Mouse (Mus musculus): ENCODE results near the gene Gga1. TPM values are rescaled to one million over a fixed set of nuclear protein-coding genes. Genes with fewer than 3 reads are reported as not detected.

Gene Gga1
- polyA plus RNA-seq, 1 experiment from 2014 or later = 44.8 TPM

DNA sequence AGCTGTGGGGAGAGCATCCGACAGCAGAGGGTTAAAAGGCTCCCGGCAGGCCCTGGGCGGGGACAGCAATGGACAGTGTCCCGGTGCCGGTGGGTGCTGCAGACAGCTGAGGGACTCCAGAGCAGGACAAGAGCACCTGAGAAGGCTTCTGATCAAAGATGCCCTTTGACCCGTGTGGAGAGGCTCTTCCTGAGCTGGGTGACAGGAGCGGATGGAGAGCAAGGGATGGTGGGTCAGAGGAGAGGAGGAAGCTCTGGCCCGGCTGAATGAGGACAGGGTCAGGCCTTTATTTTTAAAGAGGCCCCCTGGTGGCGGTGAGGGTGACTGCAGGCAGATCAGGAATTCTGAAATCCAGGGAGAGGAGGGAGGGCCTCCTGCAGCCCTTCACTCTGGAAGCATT is 65.7 kb downstream of the Gga1 start:
- WGBS = 0% methylated on average over 9 of the region's 9 CpGs

More for the DNA sequence above, 65.7 kb downstream of the Gga1 start:
- Histone ChIP-seq H3K4me3 (ENCODE audit: low read length) (peak overlapping the region; percentile 39), H3K27ac (ENCODE audit: low read depth, low read length) (0 out of 2 replicates have a peak overlapping the region, but pooled peaks have one; percentile 24), H3K27me3 (ENCODE audit: control insufficient read depth, insufficient read depth, low read length) (no peaks in the 10 kb centered on the region), H3K4me1 (ENCODE audit: control insufficient read depth, insufficient read depth, low read length) (peaks cover 5% of the 10 kb centered on the region; the same call in 1 of the 2 replicates), H3K9ac (ENCODE audit: low read depth, low read length) (peak overlapping the region; percentile 55; the same call in 1 of the 2 replicates), H3K4me2 (replicated peaks; ENCODE audit: low read depth, low read length) (peak overlapping the region; percentile 61), H3K36me3 (ENCODE audit: control insufficient read depth, insufficient read depth, low read length) (peaks cover 36% of the 10 kb centered on the region), H3K9me3 (ENCODE audit: control insufficient read depth, low read length) (no peaks in the 10 kb centered on the region)
- ATAC-seq (ENCODE audit: low FRiP score, low TSS enrichment) = peak; percentile 73

Small RNAs within 50 kb of the gene (microRNA-seq; reads per million reads assigned to microRNA genes)
- gene Mir6955 = 0.84 reads per million

Other genes with a start within 250 kb of the Gga1 start
- 0.03 TPM in 2 replicates for gene Elfn2, start 158.4 kb upstream of the Gga1 start, polyA plus RNA-seq (2014; fragmentation: Nextera tagmentation; extraction: Ambion mirVana)
- 12.4 and 15.4 TPM in 2 replicates for gene Mfng, start 103.7 kb upstream of the Gga1 start, polyA plus RNA-seq (2014; fragmentation: Nextera tagmentation; extraction: Ambion mirVana)
- 6.1 and 10.2 TPM in 2 replicates for gene Card10, start 74.1 kb upstream of the Gga1 start, polyA plus RNA-seq (2014; fragmentation: Nextera tagmentation; extraction: Ambion mirVana)
- 28.4 and 37.9 TPM in 2 replicates for gene Cdc42ep1, start 34.6 kb upstream of the Gga1 start, polyA plus RNA-seq (2014; fragmentation: Nextera tagmentation; extraction: Ambion mirVana)
- 0.53 and 1.6 TPM in 2 replicates for gene Lgals2, start 21.7 kb upstream of the Gga1 start, polyA plus RNA-seq (2014; fragmentation: Nextera tagmentation; extraction: Ambion mirVana)
- gene Gm49510, start 22.5 kb downstream of the Gga1 start, polyA plus RNA-seq (2014; fragmentation: Nextera tagmentation; extraction: Ambion mirVana) = 0.19 and 0.59 TPM in 2 replicates
- gene Sh3bp1, start 22.6 kb downstream of the Gga1 start, polyA plus RNA-seq (2014; fragmentation: Nextera tagmentation; extraction: Ambion mirVana) = 32.7 and 38.5 TPM in 2 replicates
- 20.5 and 25.8 TPM in 2 replicates for gene Pdxp, start 36.7 kb downstream of the Gga1 start, polyA plus RNA-seq (2014; fragmentation: Nextera tagmentation; extraction: Ambion mirVana)
- 584 and 814 TPM in 2 replicates for gene Lgals1, start 49.5 kb downstream of the Gga1 start, polyA plus RNA-seq (2014; fragmentation: Nextera tagmentation; extraction: Ambion mirVana)
- 55.8 and 64.6 TPM in 2 replicates for gene Nol12, start 57.7 kb downstream of the Gga1 start, polyA plus RNA-seq (2014; fragmentation: Nextera tagmentation; extraction: Ambion mirVana)
- 50.6 and 54.9 TPM in 2 replicates for gene Triobp, start 70.5 kb downstream of the Gga1 start, polyA plus RNA-seq (2014; fragmentation: Nextera tagmentation; extraction: Ambion mirVana)
- gene H1f0, start 151.3 kb downstream of the Gga1 start, polyA plus RNA-seq (2014; fragmentation: Nextera tagmentation; extraction: Ambion mirVana) = 137 and 306 TPM in 2 replicates
- 0.28 TPM in 1 of 2 replicates, not detected in the other for gene Galr3, start 164.7 kb downstream of the Gga1 start, polyA plus RNA-seq (2014; fragmentation: Nextera tagmentation; extraction: Ambion mirVana)
- gene Ankrd54, start 185.7 kb downstream of the Gga1 start, polyA plus RNA-seq (2014; fragmentation: Nextera tagmentation; extraction: Ambion mirVana) = 48.6 and 54.2 TPM in 2 replicates
- 207 and 265 TPM in 2 replicates for gene Eif3l, start 198.0 kb downstream of the Gga1 start, polyA plus RNA-seq (2014; fragmentation: Nextera tagmentation; extraction: Ambion mirVana)
- gene Micall1, start 231.7 kb downstream of the Gga1 start, polyA plus RNA-seq (2014; fragmentation: Nextera tagmentation; extraction: Ambion mirVana) = 6.5 and 7.2 TPM in 2 replicates

All from kidney, embryonic 14.5 days (tissue).